Mouse (Mus musculus) neural tube, embryonic 15.5 days (tissue): ENCODE results near the gene Flnb. TPM values are rescaled to one million over a fixed set of nuclear protein-coding genes. Genes with fewer than 3 reads are reported as not detected.

Experiments used
- ATAC-seq: fragments of 200-750 bp; cut with Nextera tagmentation; 2 replicates; pipeline ENCODE4 v1.8.0; 2017; ENCODE audit warnings: mild to moderate bottlenecking, moderate TSS enrichment, moderate library complexity; ENCODE audit not compliant: low FRiP score
- H3K27ac ChIP-seq: fragments of 300-500 bp; sonication (generic); replicated peaks from 2 replicates; pipeline ENCODE4 v1.5.1; 2015; ENCODE audit warnings: mild to moderate bottlenecking, inconsistent platforms
- H3K27me3 ChIP-seq: fragments of 300-500 bp; sonication (generic); replicated peaks from 2 replicates; pipeline ENCODE4 v1.6.1; 2015; ENCODE audit warnings: inconsistent platforms
- H3K36me3 ChIP-seq: fragments of 300-500 bp; sonication (generic); 2 replicates; pipeline ENCODE4 v1.6.1; 2015; ENCODE audit warnings: inconsistent platforms
- H3K4me1 ChIP-seq: fragments of 300-500 bp; sonication (generic); 2 replicates; pipeline ENCODE4 v1.6.1; 2015; ENCODE audit warnings: inconsistent platforms
- H3K4me2 ChIP-seq: fragments of 300-500 bp; sonication (generic); 2 replicates; pipeline ENCODE4 v1.6.1; 2015; ENCODE audit warnings: inconsistent platforms, mild to moderate bottlenecking, moderate library complexity
- H3K4me3 ChIP-seq: fragments of 300-500 bp; sonication (generic); replicated peaks from 2 replicates; pipeline ENCODE4 v1.5.1; 2015; ENCODE audit warnings: mild to moderate bottlenecking, inconsistent platforms
- H3K9ac ChIP-seq: fragments of 300-500 bp; sonication (generic); replicated peaks from 2 replicates; pipeline ENCODE4 v1.6.1; 2015; ENCODE audit warnings: mild to moderate bottlenecking, inconsistent platforms
- H3K9me3 ChIP-seq: fragments of 300-500 bp; sonication (generic); replicated peaks from 2 replicates; pipeline ENCODE4 v1.6.1; 2016; ENCODE audit warnings: inconsistent platforms
- WGBS: fragments of 180-500 bp; shearing (Covaris S2); methylation state at CpG from one replicate; pipeline ENCODE4 v1.1.7; 2015; ENCODE audit warnings: mixed read lengths; 5-methylcytosine and 5-hydroxymethylcytosine counted together
- polyA plus RNA-seq: library from polyadenylated mRNA; unstranded; fragments of >200 nt; fragmentation: Nextera tagmentation; extraction: Ambion mirVana; gene quantifications from 2 replicates; pipeline ENCODE4 v1.2.1, GENCODE M21; 2015

The Flnb gene
- polyA plus RNA-seq = 6.8 and 14.6 TPM in 2 replicates

DNA sequence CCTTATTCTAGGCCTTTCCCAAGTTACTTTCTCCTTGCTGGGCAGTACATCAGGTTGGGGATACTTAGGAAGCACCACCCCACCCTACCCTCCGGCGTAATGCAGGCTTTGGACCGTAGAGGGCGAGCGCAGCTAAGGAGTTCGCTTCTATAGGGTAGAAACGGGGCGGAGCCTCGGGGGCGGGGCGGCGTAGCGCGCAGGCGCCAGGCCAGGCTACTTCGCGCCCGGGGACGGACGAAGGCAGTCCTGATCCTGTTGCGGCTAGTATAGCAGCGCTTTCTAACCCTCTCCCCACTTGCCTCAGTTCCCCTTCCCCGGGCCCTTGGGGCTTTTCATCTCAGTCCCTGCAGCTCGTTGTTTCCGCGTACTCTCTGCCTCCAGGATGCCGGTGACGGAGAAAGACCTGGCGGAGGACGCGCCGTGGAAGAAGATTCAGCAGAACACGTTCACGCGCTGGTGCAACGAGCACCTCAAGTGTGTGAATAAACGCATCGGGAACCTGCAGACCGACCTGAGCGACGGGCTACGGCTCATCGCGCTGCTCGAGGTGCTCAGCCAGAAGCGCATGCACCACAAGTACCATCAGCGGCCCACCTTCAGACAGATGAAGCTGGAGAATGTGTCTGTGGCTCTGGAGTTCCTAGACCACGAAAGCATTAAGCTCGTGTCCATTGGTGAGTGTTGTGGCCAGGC is at the start of gene Flnb:
Flnb (plus strand) TSS at position 188 of the 693 bp plus-strand sequence.
- peaks cover 42% of the 10 kb centered on the region for H3K4me1 ChIP-seq
- H3K4me3 ChIP-seq = peak within 1 kb of the TSS; percentile 75
- H3K36me3 ChIP-seq = no peaks in the 10 kb centered on the region
- peak within 1 kb of the TSS; percentile 85 for H3K27ac ChIP-seq
- peak; percentile 98 for ATAC-seq
- H3K9ac ChIP-seq = peak within 1 kb of the TSS; percentile 71
- WGBS = under 1% methylated on average over 49 of the region's 49 CpGs
- H3K4me2 ChIP-seq = peak within 1 kb of the TSS; percentile 90
- H3K27me3 ChIP-seq = no peaks in the 10 kb centered on the region
- H3K9me3 ChIP-seq = no peaks in the 10 kb centered on the region

- peak; percentile 94 for ATAC-seq
Measured at GRCm38 (mm10) chr14:7773714-7774389, 43.9 kb upstream of the Flnb start.

GRCm38 (mm10) chr14:7786073-7786472 is 31.7 kb upstream of the Flnb start:
- no peak overlapping the region for H3K4me2 ChIP-seq
- H3K9ac ChIP-seq = no peak overlapping the region
- H3K9me3 ChIP-seq = no peaks in the 10 kb centered on the region
- WGBS = 39% methylated on average over 13 of the region's 13 CpGs
- no peak overlapping the region for H3K4me3 ChIP-seq
- ATAC-seq = no peak
- no peak overlapping the region for H3K27ac ChIP-seq
- no peaks in the 10 kb centered on the region for H3K36me3 ChIP-seq
- peaks cover 4% of the 10 kb centered on the region for H3K4me1 ChIP-seq
- H3K27me3 ChIP-seq = no peaks in the 10 kb centered on the region

More at GRCm38 (mm10) chr14:7773714-7774389, 43.9 kb upstream of the Flnb start:
- Histone ChIP-seq H3K4me3 (peak overlapping the region; percentile 43), H3K4me2 (peak overlapping the region; percentile 48), H3K9ac (peak overlapping the region; percentile 29), H3K9me3 (no peaks in the 10 kb centered on the region), H3K36me3 (no peaks in the 10 kb centered on the region), H3K4me1 (0 out of 2 replicates have a peak, but pooled peaks cover 2% of the 10 kb centered on the region), H3K27me3 (no peaks in the 10 kb centered on the region), H3K27ac (peak overlapping the region; percentile 76)
- 41% methylated on average over 24 of the region's 24 CpGs for WGBS

DNA sequence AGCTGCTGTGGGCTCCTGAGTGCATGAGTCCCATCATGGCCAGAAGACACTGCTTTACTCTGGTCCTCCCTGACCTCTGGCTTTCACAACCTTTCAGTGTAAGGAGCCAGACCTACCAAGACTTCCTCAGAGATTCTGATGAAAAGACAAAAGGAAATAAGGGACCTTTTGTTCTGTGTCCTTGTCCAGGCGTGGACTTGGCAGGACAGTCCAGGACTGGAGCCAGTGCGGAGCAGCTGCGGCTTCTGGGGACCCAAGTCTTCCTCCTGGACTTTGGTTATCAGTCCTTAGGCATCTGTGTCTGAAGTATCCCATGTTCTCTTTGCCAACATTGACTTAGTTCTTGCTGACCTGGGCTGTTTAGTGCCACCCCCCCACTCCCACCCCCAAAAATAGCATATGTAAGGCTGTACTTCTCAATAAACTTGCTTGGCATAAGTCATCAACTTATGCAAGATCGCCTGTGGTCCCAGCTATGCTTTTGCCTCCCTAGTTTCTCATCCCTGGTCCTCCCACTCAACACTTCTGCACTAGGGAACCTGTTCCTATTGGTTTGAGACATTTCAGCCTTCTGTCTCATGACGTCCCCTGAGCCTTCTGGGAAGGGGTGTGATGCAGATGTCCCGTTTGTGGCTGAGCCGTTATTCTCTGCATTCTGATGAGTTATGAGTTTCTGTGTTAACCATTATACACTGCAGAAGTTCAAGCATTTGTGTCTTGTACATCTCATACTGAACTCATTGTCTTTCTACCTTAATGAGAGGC is 28.3 kb upstream of the Flnb start:
- no peak overlapping the region for H3K4me2 ChIP-seq
- H3K4me1 ChIP-seq = peaks cover 14% of the 10 kb centered on the region
- H3K27me3 ChIP-seq = no peaks in the 10 kb centered on the region
- 85% methylated on average over 7 of the region's 7 CpGs for WGBS
- no peak overlapping the region for H3K9ac ChIP-seq
- no peak for ATAC-seq
- no peak overlapping the region for H3K27ac ChIP-seq
- no peak overlapping the region for H3K4me3 ChIP-seq
- no peaks in the 10 kb centered on the region for H3K9me3 ChIP-seq
- no peaks in the 10 kb centered on the region for H3K36me3 ChIP-seq

DNA sequence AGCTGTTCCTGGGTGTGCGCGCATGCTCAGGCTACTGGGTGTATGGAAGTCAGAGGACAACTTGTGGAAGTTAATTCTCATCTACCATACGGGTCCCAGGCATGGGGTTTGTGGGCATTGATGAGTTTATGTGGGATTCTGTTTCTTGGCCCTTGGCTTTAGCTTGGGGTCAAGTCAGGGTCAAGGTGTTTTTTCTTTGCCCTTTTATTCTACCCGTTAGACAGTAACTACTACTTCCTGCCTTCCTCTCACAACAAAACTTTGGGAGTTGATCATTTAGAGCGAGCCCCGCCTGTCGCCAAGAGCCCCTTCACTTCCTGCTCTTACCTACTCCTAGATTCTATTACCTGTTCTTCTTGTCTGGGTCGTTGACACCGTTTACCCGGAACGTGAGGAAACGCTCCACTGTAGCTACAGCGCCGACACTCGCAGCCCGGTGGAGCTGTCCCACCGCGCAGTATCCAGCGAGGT is 26.7 kb upstream of the Flnb start:
- H3K4me2 ChIP-seq = peak overlapping the region; percentile 84
- H3K4me3 ChIP-seq = peak overlapping the region; percentile 47
- peak overlapping the region; percentile 50 for H3K9ac ChIP-seq
- no peaks in the 10 kb centered on the region for H3K27me3 ChIP-seq
- H3K9me3 ChIP-seq = no peaks in the 10 kb centered on the region
- H3K36me3 ChIP-seq = no peaks in the 10 kb centered on the region
- 0 out of 2 replicates have a peak, but pooled peaks have one; percentile 10 for ATAC-seq
- peak overlapping the region; percentile 66; the same call in 1 of the 2 replicates for H3K27ac ChIP-seq
- WGBS = 16% methylated on average over 19 of the region's 19 CpGs
- H3K4me1 ChIP-seq = peaks cover 13% of the 10 kb centered on the region

- no peaks in the 10 kb centered on the region for H3K9me3 ChIP-seq
- H3K4me3 ChIP-seq = peak within 1 kb of the TSS; percentile 47
- peak within 1 kb of the TSS; percentile 84 for H3K4me2 ChIP-seq
- ATAC-seq = peak; percentile 90
- H3K27me3 ChIP-seq = no peaks in the 10 kb centered on the region
- H3K36me3 ChIP-seq = no peaks in the 10 kb centered on the region
- H3K9ac ChIP-seq = peak within 1 kb of the TSS; percentile 50
- H3K27ac ChIP-seq = peak within 1 kb of the TSS; percentile 66; the same call in 1 of the 2 replicates
- peaks cover 12% of the 10 kb centered on the region for H3K4me1 ChIP-seq
- 3% methylated on average over 30 of the region's 30 CpGs for WGBS
Measured at GRCm38 (mm10) chr14:7791532-7792159, 26.1 kb upstream of the Flnb start, which contains the start of gene Gm26661. TSS of gene Gm26661 (plus strand) at chr14:7791587.

GRCm38 (mm10) chr14:7795961-7796360 is 21.8 kb upstream of the Flnb start:
- Histone ChIP-seq H3K9ac (no peak overlapping the region), H3K36me3 (no peaks in the 10 kb centered on the region), H3K4me3 (no peak overlapping the region), H3K27ac (no peak overlapping the region), H3K4me2 (no peak overlapping the region), H3K9me3 (no peaks in the 10 kb centered on the region; the same call in 1 of the 2 replicates), H3K4me1 (peaks cover 12% of the 10 kb centered on the region), H3K27me3 (no peaks in the 10 kb centered on the region)
- ATAC-seq = no peak
- WGBS = 83% methylated on average over 4 of the region's 4 CpGs

GRCm38 (mm10) chr14:7800611-7801010 is 17.1 kb upstream of the Flnb start:
- H3K36me3 ChIP-seq = no peaks in the 10 kb centered on the region
- no peak for ATAC-seq
- no peak overlapping the region for H3K27ac ChIP-seq
- no peak overlapping the region for H3K4me2 ChIP-seq
- H3K4me3 ChIP-seq = no peak overlapping the region
- H3K9me3 ChIP-seq = no peaks in the 10 kb centered on the region; the same call in 1 of the 2 replicates
- H3K27me3 ChIP-seq = no peaks in the 10 kb centered on the region
- H3K4me1 ChIP-seq = no peaks in the 10 kb centered on the region
- no peak overlapping the region for H3K9ac ChIP-seq

GRCm38 (mm10) chr14:7801831-7802230 is 15.9 kb upstream of the Flnb start:
- Histone ChIP-seq H3K4me1 (no peaks in the 10 kb centered on the region), H3K27me3 (no peaks in the 10 kb centered on the region), H3K36me3 (no peaks in the 10 kb centered on the region), H3K9ac (no peak overlapping the region), H3K4me2 (no peak overlapping the region), H3K9me3 (no peaks in the 10 kb centered on the region; the same call in 1 of the 2 replicates), H3K27ac (no peak overlapping the region), H3K4me3 (no peak overlapping the region)
- WGBS = 12% methylated on average over 4 of the region's 4 CpGs
- ATAC-seq = no peak

DNA sequence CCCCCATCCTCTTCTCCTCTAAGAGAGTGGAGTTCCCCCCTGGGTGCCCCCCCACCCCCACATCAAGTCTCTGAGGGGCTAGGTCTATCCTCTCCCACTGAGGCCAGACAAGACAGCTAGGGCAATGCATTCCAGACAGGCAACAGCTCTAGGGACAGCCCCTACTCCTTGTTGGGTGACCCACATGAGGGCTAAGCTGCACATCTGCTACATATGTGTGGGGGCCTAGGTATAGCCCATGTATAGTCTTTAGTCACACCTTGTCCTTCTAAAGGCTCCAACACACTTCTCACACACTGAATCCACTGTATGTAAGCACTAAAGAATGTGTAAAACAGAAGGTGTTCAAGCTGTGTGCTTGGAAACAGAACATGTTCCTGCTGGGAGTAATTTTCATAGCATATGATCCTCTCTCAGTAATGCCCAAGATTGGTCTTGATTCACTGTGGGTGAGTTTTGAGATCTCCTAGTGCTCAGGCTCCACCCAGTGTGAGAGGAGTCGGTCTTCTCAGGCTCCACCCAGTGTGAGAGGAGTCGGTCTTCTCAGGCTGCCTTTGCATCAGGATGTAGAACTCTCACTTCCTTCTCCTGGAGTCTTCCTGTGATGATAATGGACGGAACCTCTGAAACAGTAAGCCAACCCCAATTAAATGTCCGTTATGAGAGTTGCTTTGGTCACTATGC is 13.7 kb upstream of the Flnb start:
- Histone ChIP-seq H3K27me3 (no peaks in the 10 kb centered on the region), H3K27ac (no peak overlapping the region), H3K4me3 (no peak overlapping the region), H3K9me3 (no peaks in the 10 kb centered on the region; the same call in 1 of the 2 replicates), H3K36me3 (no peaks in the 10 kb centered on the region), H3K9ac (no peak overlapping the region), H3K4me2 (no peak overlapping the region), H3K4me1 (no peaks in the 10 kb centered on the region)
- WGBS = 74% methylated on average over 4 of the region's 4 CpGs
- no peak; the same call in 1 of the 2 replicates for ATAC-seq
